Mouse (Mus musculus) spleen, adult 18-20 months (tissue): Measurements from ENCODE around the gene Prss34.
A peak's percentile ranks its signal among the peaks of the same experiment; 100 is the strongest.

ENCODE experiments used
- DNase-seq, 2 experiments: peaks; one replicate each; pipeline ENCODE4 v3.0.0; 2022; ENCODE audit warnings: mixed read lengths in 2 of 2

The Prss34 gene

DNA sequence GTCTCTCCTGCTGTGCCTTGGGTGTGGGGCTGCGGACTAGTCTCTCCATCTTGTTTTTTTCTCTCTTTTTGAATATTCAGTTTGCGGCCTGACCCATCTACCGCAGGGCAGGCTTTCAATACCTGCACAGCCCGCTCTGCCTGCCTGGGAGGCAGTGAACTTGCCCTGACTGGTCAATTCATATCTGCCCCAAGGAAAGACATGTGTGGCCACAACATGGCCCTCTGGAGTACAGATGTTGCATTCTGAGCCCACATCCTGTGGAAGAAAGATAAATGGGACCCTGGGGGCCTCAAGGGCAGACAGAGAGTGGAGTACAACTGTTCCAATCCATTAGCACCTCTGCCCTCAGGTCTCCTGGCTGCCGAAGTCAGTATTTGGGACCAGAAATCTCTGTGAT, at the start of gene Prss34:
Gene Prss34 (plus strand): TSS at position 301 of the 400 bp plus-strand sequence.
- DNase-seq: no peak

DNA sequence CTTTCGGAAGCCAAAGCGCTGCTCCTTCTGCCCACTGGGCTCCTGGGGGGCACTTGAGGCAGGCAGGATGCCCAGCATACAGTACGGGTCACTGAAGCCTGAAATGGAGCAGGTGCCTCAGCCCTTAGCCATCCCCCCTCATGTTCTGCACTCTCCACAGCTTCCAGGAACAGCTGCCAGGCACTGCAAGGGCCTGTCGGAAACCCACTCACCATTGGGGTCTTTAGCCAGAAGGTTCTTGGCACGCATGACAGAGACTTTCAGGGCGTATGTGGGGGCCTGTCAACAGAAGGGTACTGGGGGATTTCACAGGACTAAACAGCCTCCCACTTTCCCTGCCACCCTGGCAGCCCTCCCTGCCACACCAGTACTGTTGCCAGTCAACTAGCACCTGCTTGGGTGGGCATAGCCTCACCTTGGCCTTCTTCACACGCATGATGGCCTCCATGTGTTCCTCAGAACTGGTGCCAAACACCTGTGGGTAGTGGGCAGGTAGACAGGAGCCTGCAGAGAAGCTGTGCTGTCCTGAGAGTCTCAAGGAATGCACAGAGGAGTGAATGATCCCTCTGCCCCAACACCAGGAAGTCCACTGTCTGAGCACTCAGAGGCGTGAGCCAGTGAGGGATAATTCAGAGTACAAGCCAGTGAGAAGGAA, 47.9 kb upstream of the Prss34 start:
- no peak for DNase-seq

- no peak for DNase-seq
These were observed 45.6 kb upstream of the Prss34 start for GRCm38 (mm10) chr17:25252643-25253042.

GRCm38 (mm10) chr17:25253760-25254159, 44.4 kb upstream of the Prss34 start:
- no peak for DNase-seq

DNA sequence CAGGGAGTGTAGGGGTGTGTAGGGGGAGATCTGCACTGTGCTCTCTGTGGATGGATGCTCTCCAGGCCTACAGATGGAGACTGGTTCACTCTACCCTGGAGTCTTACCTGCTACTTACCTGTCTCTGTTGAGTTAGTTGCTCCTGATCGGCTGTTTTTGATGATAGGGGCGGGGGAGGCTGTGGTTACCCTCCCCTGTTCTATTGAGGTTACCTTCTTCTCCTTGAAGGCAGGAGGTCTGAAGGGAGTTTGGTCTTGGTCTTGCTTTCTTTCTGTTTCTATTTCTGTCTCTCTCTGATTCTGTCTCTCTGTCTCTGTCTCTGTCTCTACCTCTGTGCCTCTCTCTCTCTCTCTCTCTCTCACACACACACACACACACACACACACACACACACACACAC, 43.1 kb upstream of the Prss34 start:
- no peak for DNase-seq

DNA sequence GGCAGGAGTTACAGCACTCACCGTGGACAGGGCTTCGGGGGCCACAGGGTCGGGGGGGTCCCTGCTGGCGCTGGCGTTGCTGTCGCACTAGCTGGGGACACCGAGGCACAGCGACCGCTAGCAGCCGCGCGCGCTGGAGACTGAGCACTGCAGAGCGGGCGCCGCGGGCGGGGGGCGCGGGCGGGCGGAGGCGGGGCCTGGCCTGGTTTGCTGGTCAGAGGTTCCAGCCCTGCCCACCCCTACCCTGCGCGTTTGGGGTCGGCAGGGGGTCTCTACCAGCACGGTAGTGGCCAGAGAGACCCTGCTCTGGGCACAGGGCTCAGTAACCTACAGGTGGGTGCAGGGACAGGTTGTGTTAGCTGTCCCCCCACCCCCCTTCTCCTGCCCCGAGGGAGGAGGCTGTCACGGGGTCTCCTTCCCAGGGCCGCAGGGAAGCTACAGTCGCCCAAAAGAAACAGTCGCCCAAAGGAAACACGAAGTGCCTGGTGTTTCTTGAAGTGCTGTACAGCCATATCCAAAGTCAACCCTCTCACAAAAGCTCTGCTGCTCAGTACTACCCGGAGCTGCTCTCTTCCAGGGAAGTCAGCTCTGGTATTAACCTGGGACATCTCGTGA, 41.9 kb upstream of the Prss34 start, which contains the start of gene Baiap3:
Gene Baiap3 (minus strand): TSS at position 225 of the 615 bp plus-strand sequence.
- DNase-seq: no peak

- no peak for DNase-seq
These were observed 40.4 kb upstream of the Prss34 start for GRCm38 (mm10) chr17:25257804-25258261.

DNA sequence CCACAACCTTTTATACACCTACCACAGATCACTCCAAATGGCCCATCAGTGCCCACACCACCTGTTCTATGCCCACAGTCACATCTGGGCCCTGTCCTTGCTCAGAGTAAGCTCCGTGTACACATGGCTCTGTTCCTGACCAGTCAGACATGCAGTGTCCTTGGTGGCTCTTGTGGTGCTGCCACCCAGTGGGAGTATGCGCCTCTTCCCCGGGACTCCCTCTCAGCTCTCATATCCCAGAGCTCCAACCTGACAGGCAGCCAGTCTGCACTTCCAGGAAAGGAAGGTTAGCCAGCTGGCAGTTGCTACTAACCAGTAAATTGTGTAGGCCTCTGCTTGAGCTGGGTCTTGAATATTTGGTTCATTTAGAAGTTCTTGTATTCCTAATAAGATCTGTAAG, 33.7 kb upstream of the Prss34 start:
- DNase-seq: no peak

DNA sequence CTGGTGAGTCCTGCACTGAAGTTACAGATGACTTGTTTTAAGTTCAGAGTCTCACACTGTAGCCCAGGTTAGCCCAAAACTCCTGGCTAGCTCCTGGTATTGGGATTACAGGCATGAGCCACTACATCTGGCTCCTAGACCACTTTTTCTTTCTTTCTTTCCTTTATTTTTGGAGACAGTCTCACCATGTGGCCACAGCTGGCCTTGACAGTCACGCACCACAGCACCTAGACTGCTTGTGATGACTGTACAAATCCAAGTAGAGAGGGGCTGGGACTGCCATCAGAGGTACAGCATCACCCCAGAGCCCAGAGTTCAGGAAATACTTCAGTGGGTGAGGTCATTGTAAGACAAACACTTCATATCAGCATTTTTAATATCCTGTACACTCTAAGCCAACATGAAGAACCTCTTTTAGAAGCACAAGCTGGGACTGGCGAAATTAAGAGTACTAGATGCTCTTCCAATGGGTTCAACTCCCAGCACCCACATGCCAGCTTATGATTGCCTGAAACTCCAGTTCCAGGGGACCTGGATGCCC, 27.3 kb upstream of the Prss34 start:
- no peak for DNase-seq

- no peak for DNase-seq
These were observed 25.9 kb upstream of the Prss34 start for GRCm38 (mm10) chr17:25272326-25272725.

GRCm38 (mm10) chr17:25272951-25273705, 25.1 kb upstream of the Prss34 start:
- peak; percentile 83 to 84 for DNase-seq

GRCm38 (mm10) chr17:25273706-25274501, 24.3 kb upstream of the Prss34 start:
- DNase-seq: peak; percentile 89 to 94

DNA sequence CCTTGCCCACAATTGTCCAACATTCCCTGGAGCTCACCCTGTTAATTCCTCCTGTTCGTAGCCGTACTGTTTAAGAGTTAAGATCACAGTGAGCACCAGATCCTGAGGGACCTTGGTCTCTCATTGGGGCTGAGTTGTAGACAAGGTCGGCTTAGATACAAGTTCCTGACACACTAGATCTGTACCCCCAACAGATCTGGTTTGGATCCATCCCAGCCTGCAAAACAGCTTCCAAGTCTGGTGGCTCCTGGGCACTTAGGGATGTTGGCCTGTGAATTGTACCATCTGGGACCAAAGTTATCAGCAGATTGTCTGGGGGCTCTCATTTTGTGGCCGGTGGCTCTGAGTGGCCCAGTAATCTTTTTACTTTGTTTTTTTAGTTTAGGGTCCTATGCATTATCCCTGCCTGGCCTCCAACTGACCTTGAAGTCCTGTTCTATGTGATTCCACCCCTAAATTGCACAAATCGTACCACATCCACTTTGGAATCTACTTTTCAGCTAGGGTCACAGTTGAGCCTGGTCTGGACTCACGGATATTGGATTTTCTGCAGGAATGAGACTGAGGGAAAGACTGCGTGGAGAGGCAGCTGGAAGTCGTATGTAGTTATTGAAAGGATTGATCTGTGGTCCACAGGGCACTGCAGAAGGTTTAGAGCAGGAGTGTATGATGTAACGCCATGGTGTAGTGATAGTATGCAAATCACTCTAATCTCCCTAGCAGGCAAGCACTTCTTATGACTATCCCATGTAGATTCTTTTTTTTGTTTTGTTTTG, 23.4 kb upstream of the Prss34 start, which contains the start of gene Ube2i:
Gene Ube2i (minus strand): TSS at position 52 of the 776 bp plus-strand sequence.
- no peak for DNase-seq

DNA sequence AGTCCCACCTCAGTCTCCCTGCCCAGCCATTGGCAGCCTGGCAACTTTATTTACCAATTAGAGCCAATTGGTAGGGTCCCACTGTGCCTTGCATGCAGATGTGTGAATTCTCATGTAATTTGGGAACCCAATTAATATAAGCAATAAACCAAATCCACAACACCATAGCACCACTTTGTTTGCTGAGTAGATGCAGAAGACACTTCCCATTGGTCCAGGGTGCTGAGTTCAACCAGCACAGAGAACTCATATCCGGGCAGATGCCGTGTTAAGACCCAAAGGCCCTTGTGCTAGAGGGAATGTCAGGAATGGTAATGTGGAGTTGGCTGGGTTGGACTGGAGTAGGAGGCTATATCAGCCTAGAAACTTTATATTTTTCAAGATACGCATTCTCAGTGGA, 22.4 kb upstream of the Prss34 start:
- DNase-seq: no peak

GRCm38 (mm10) chr17:25282133-25282532, 16.1 kb upstream of the Prss34 start:
- DNase-seq: peak; percentile 26 to 45

- DNase-seq: peak; percentile 21 to 66
These were observed 13.2 kb upstream of the Prss34 start for GRCm38 (mm10) chr17:25285033-25285432.

GRCm38 (mm10) chr17:25288842-25289241, 9.4 kb upstream of the Prss34 start:
- DNase-seq: peak in 1 of 2 experiments; percentile 53

GRCm38 (mm10) chr17:25290411-25290810, 7.8 kb upstream of the Prss34 start:
- DNase-seq: no peak

DNA sequence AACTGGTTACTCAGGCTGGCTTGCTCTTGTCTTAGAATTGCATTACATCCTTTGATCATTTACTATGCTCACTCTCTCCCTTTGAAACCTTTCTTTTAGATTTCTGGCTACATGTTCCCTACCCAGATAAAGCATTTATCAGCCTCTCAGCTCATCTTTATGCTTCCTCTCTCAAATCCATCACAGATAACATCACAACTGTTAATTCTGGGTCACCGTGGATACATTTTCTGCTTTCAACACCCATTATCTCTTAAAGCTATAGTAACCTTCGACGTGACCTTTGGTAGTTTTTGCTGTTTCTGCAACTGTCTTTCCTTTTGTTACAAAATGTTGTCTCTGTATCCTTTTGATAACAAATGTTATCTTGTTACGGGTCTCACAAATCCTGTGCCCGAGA, 4.7 kb upstream of the Prss34 start:
- no peak for DNase-seq

DNA sequence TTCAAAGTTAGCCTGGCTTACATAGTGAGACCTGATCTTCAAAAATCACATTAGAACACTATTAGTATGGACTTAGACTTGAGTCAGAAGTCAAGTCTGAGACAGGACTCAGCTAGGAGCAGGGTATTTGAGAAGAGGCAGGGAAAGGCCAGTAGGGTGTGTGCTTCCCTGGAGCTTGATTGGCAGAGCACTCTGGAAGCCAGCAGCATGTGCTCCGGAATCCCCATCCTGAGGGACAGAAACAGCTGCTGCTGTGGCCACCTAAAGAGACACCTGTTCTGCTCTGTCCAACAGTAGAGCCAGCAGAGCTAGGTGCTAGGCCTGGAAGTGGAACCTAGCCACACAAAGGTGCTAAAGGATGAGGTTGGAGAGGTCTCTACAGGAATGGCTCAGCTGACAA, 4.1 kb upstream of the Prss34 start:
- DNase-seq: no peak

DNA sequence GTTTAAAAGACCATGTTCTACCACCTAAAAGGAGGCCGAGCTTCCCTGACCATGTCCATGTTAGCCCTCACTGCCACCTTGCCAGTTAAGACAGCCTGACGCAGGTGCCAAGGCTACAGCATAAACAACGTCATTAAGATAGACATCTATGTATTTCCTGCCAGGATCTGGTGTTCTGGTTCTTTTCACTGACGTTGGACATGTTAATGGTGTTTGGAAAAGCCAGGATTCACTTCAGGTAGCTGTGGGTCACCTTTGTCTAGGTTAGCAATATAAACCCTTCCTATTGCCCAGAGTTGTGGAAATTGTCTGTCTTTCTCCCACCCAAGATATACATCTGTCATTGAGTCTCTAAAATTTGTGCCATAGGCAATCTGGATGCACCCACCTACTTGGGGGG, 10.2 kb downstream of the Prss34 start, which contains the start of gene Prss28:
Gene Prss28 (plus strand): TSS at position 301 of the 400 bp plus-strand sequence.
- DNase-seq: no peak

DNA sequence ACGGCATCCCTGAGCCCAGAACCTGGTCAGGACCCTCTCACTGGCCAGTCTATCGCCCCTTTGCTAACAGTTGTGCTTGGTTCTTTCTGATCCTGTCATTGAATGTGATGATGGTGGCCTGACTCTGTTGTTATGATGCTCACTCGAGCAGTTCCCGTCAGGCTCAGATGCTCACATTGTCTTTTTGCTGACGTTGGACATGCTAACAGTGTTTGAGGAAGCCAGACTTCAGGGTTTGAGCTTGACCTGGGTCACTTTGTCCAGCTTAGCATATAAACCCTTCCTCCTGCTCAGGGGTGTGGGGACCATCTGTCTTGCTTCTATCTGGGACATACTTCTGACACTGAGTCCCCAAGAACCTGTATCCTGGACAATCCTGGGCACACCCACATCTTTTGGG, 20.2 kb downstream of the Prss34 start, which contains the start of gene Prss29:
Gene Prss29 (plus strand): TSS at position 301 of the 400 bp plus-strand sequence.
- no peak for DNase-seq
